Mouse (Mus musculus) megakaryocyte-erythroid progenitor cell, adult 5-6 weeks (primary cell): Measurements from ENCODE around the gene Malsu1. TPM values are rescaled to one million over a fixed set of nuclear protein-coding genes. Genes with fewer than 3 reads are reported as not detected.

Experiments
- ATAC-seq: replicated peaks from 2 replicates; pipeline ENCODE4 v1.8.0; 2016; ENCODE audit warnings: mild to moderate bottlenecking, inconsistent platforms; ENCODE audit not compliant: severe bottlenecking, poor library complexity, low FRiP score, low TSS enrichment
- total RNA-seq, 2 experiments: library from RNA; stranded (forward) in 1 of 2; stranded (reverse) in 1 of 2; fragments of 200-1000, 215-1000 nt in 1 of 2; fragments of >200 nt in 1 of 2; fragmentation: Nextera tagmentation in 1 of 2; gene quantifications; 2 replicates each; pipeline ENCODE4 v1.2.3; 2014 to 2017

Gene Malsu1
- total RNA-seq, 2 experiments from 2014 or later, result 7.7 to 32.3 TPM

DNA sequence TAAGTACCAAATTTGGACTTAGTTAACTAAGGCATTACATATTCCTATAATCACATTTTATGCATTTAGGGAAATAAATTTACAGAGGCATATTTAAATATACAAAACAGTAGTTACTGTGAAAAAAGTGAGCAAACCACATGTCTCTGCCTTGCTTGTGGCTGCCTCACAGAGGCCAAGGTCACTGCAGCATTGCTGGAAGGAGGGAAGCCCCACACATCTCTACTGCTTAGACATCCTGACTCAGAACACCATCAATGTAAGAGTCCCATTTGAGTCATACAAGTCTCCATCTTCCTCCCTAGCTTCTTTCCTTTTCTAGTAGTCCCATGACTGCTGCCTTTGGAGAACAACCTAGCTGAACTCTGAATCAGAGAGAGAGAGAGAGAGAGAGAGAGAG, 56.7 kb downstream of the Malsu1 start:
- ATAC-seq, result no peak

DNA sequence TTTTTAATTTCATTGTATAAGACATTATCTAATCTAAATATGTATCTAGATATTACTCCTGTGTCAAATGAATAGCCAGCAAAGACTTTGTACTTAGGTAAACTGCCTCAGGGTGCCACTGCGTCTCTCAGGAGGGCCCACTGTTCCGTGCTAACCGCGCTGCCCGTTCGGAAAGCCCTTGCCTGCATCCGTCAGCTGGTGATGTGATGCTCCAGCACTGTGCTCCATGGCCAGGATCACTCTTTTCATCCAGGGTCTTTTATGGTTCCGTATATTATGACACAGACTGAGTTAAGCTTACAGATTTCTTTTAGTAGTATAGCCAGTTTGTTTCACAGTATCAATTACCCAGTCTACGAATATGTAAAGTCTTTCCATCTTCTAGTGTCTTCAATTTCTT, 58.3 kb downstream of the Malsu1 start:
- no peak for ATAC-seq

- ATAC-seq, result no peak
Measured at GRCm38 (mm10) chr6:49132352-49133090, 58.9 kb downstream of the Malsu1 start.

Other genes starting within 250 kb of the Malsu1 start
- 5.4 and 11.3 TPM in 2 replicates for gene Tmem176a, start 232.9 kb upstream of the Malsu1 start, total RNA-seq (2014; fragmentation: Nextera tagmentation)
- 5.1 and 31.3 TPM in 2 replicates for gene Tmem176a, start 232.9 kb upstream of the Malsu1 start, total RNA-seq (2017)
- gene Tmem176b, start 232.3 kb upstream of the Malsu1 start, total RNA-seq (2014; fragmentation: Nextera tagmentation), result 6.7 and 12.4 TPM in 2 replicates
- gene Tmem176b, start 232.3 kb upstream of the Malsu1 start, total RNA-seq (2017), result 14.4 and 24.5 TPM in 2 replicates
- 0.30 TPM in 1 of 2 replicates, not detected in the other for gene Aoc1, start 200.9 kb upstream of the Malsu1 start, total RNA-seq (2014; fragmentation: Nextera tagmentation)
- gene Aoc1, start 200.9 kb upstream of the Malsu1 start, total RNA-seq (2017), result not detected in 2 replicates
- gene 1600015I10Rik, start 143.9 kb upstream of the Malsu1 start, total RNA-seq (2014; fragmentation: Nextera tagmentation), result not detected in 2 replicates
- gene 1600015I10Rik, start 143.9 kb upstream of the Malsu1 start, total RNA-seq (2017), result not detected in 2 replicates
- not detected in 2 replicates for gene Doxl2, start 98.8 kb upstream of the Malsu1 start, total RNA-seq (2014; fragmentation: Nextera tagmentation)
- gene Doxl2, start 98.8 kb upstream of the Malsu1 start, total RNA-seq (2017), result not detected in 2 replicates
- gene Svs1, start 86.9 kb upstream of the Malsu1 start, total RNA-seq (2014; fragmentation: Nextera tagmentation), result not detected in 2 replicates
- gene Svs1, start 86.9 kb upstream of the Malsu1 start, total RNA-seq (2017), result not detected in 2 replicates
- not detected in 2 replicates for gene Gpnmb, start 37.2 kb upstream of the Malsu1 start, total RNA-seq (2014; fragmentation: Nextera tagmentation)
- gene Gpnmb, start 37.2 kb upstream of the Malsu1 start, total RNA-seq (2017), result not detected in 2 replicates
- gene Igf2bp3, start 141.2 kb downstream of the Malsu1 start, total RNA-seq (2014; fragmentation: Nextera tagmentation), result 0.17 TPM in 1 of 2 replicates, not detected in the other
- not detected in 2 replicates for gene Igf2bp3, start 141.2 kb downstream of the Malsu1 start, total RNA-seq (2017)
- gene Tra2a, start 190.2 kb downstream of the Malsu1 start, total RNA-seq (2014; fragmentation: Nextera tagmentation), result 160 and 198 TPM in 2 replicates
- 184 and 193 TPM in 2 replicates for gene Tra2a, start 190.2 kb downstream of the Malsu1 start, total RNA-seq (2017)
- gene Ccdc126, start 245.5 kb downstream of the Malsu1 start, total RNA-seq (2014; fragmentation: Nextera tagmentation), result 0.70 and 3.1 TPM in 2 replicates
- 0.94 and 2.1 TPM in 2 replicates for gene Ccdc126, start 245.5 kb downstream of the Malsu1 start, total RNA-seq (2017)